ENCODE assay signal across 31 mouse cellular contexts in the genomic region with DNA sequence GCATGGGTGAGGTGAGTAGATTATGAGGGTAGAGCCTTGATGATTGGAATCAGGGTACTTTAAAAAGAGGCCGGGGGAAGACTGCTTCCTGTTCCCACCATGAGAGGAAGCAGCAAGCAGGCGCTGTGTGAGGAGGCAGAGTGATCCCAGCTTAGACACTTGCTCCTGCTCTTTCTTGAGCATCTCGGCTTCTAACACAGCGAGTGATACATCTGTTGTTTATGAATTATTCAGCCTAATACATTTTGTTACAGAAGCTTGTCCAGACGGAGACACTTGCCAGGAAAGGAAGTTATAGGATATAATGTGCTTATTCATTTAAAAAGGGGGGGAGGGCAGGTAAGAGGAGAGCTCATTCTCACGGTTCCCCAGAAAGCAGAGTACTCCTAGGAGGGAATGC. TPM values are rescaled to one million over a fixed set of nuclear protein-coding genes. Genes with fewer than 3 reads are reported as not detected.
A peak's percentile ranks its signal among the peaks of the same experiment; 100 is the strongest.
DNase-seq lines count a peak whose midpoint lies in the region; ATAC-seq lines count a peak whose summit lies in the region.
"Had no signal": no experiment of that assay in that cellular context is flagged by ENCODE, and none has a peak within 500 bp of the region (broad histone marks: within the 10 kb centered on the region; RNA-seq: fewer than 3 reads in every experiment).

No protein-coding gene starts in this region.

- 76% methylated on average over 6 of the region's 6 CpGs for WGBS in forebrain, embryonic 14.5 days
- 82% methylated on average over 6 of the region's 6 CpGs for WGBS in forebrain, embryonic 12.5 days

- no peaks in the 10 kb centered on the region for H3K9me3 ChIP-seq in forebrain, embryonic 14.5 days (replicated peaks; ENCODE audit: control insufficient read depth, low read length)
- no peaks in the 10 kb centered on the region for H3K9me3 ChIP-seq in forebrain, embryonic 12.5 days
- H3K9me3 ChIP-seq: embryonic facial prominence, embryonic 10.5 days; embryonic facial prominence, embryonic 13.5 days; forebrain, embryonic 13.5 days; heart, embryonic 10.5 days; heart, embryonic 13.5 days had no signal

- ATAC-seq in forebrain, embryonic 14.5 days = no peak
- no peak for ATAC-seq in forebrain, embryonic 12.5 days (ENCODE audit: low FRiP score)
- no peak for ATAC-seq in activated CD4-positive, CD25-positive, alpha-beta regulatory T cell, adult 4 months
- ATAC-seq: forebrain, embryonic 13.5 days; forebrain, postnatal 0 days; hindbrain, postnatal 0 days had no signal

- H3K4me2 ChIP-seq in forebrain, embryonic 14.5 days (ENCODE audit: low read length) = no peak overlapping the region
- no peak overlapping the region for H3K4me2 ChIP-seq in forebrain, embryonic 12.5 days
- H3K4me2 ChIP-seq: embryonic facial prominence, embryonic 13.5 days; forebrain, embryonic 13.5 days; heart, embryonic 13.5 days; hindbrain, embryonic 14.5 days had no signal

- H3K36me3 ChIP-seq in forebrain, embryonic 14.5 days (ENCODE audit: control insufficient read depth, insufficient read depth, low read length) = no peaks in the 10 kb centered on the region
- H3K36me3 ChIP-seq in forebrain, embryonic 12.5 days (replicated peaks) = no peaks in the 10 kb centered on the region

- no peaks in the 10 kb centered on the region for H3K4me1 ChIP-seq in forebrain, embryonic 14.5 days (ENCODE audit: control insufficient read depth, insufficient read depth, low read length)
- H3K4me1 ChIP-seq in forebrain, embryonic 12.5 days = no peaks in the 10 kb centered on the region
- H3K4me1 ChIP-seq: forebrain, embryonic 13.5 days; heart, embryonic 10.5 days; heart, embryonic 13.5 days had no signal

- H3K4me3 ChIP-seq in forebrain, embryonic 14.5 days (ENCODE audit: low read depth, low read length) = no peak overlapping the region
- no peak overlapping the region for H3K4me3 ChIP-seq in forebrain, embryonic 12.5 days (replicated peaks)
- H3K4me3 ChIP-seq: embryonic facial prominence, embryonic 10.5 days; embryonic facial prominence, embryonic 13.5 days; erythroblast, embryonic 14.5 days; forebrain, embryonic 13.5 days; heart, adult 2 months; heart, embryonic 10.5 days; heart, embryonic 13.5 days had no signal

- H3K27me3 ChIP-seq in forebrain, embryonic 14.5 days (replicated peaks; ENCODE audit: control insufficient read depth, insufficient read depth, low read length) = no peaks in the 10 kb centered on the region
- H3K27me3 ChIP-seq in forebrain, embryonic 12.5 days = no peaks in the 10 kb centered on the region
- H3K27me3 ChIP-seq: embryonic facial prominence, embryonic 13.5 days; forebrain, embryonic 13.5 days; heart, embryonic 13.5 days had no signal

- H3K27ac ChIP-seq in forebrain, embryonic 14.5 days (ENCODE audit: low read depth, low read length) = no peak overlapping the region
- no peak overlapping the region for H3K27ac ChIP-seq in forebrain, embryonic 12.5 days
- H3K27ac ChIP-seq: embryonic facial prominence, embryonic 10.5 days; embryonic facial prominence, embryonic 13.5 days; forebrain, embryonic 13.5 days; heart, adult 2 months; heart, embryonic 10.5 days; heart, embryonic 13.5 days; hindbrain, embryonic 14.5 days; hindbrain, postnatal 0 days had no signal

- H3K9ac ChIP-seq in forebrain, embryonic 14.5 days (ENCODE audit: low read length) = no peak overlapping the region
- H3K9ac ChIP-seq in forebrain, embryonic 12.5 days = no peak overlapping the region
- H3K9ac ChIP-seq: embryonic facial prominence, embryonic 13.5 days; forebrain, embryonic 13.5 days; forebrain, postnatal 0 days; heart, embryonic 13.5 days; hindbrain, embryonic 14.5 days had no signal

- peak; percentile 7 for DNase-seq in forebrain, embryonic 14.5 days (ENCODE audit: low spot score)
- DNase-seq in layer of hippocampus, adult 9-10 months (ENCODE audit: low spot score) = peak; percentile 50
- no peak for DNase-seq in layer of hippocampus, postnatal 25 days (ENCODE audit: extremely low spot score in 1 of 2, low spot score in 1 of 2)
- peak; percentile 17 for DNase-seq in retina, embryonic 14.5 days (ENCODE audit: low spot score)
- DNase-seq in retina, postnatal 1 day = no peak
- DNase-seq in right cerebral cortex, postnatal 25 days = no peak
- DNase-seq: adrenal gland, postnatal 10 days; adrenal gland, postnatal 36 days; cerebellum, adult 11 months; cerebellum, adult 2 months; cerebellum, adult 9-11 months; cerebellum, postnatal 25 days; embryo, embryonic 11 days; forebrain, postnatal 0 days; gastrocnemius, postnatal 10 days; gastrocnemius, postnatal 36 days; heart, adult 2 months; heart, postnatal 14 days; heart, postnatal 4 days had no signal

RNA-seq across cellular contexts. Expression of gene Cdc40, which starts 57.2 kb away (rescaled TPM):
- polyA plus RNA-seq in forebrain, embryonic 14.5 days (2014; fragmentation: Nextera tagmentation; extraction: Ambion mirVana) = 28.0 and 31.1 TPM in 2 replicates
- 38.1 and 40.6 TPM in 2 replicates for polyA plus RNA-seq in forebrain, embryonic 12.5 days (2016; fragmentation: Nextera tagmentation; extraction: Ambion mirVana)
- total RNA-seq in layer of hippocampus, postnatal 25 days (2021) = 10 to 100 TPM; 48.4 to 66.4 TPM
- 10 to 100 TPM; 62.1 to 66.4 TPM for polyA plus RNA-seq in activated CD4-positive, CD25-positive, alpha-beta regulatory T cell, adult 4 months (2017; shearing (Covaris generic))

RNA-seq across cellular contexts. Expression of gene Wasf1, which starts 57.3 kb away (rescaled TPM):
- 51.5 and 72.9 TPM in 2 replicates for polyA plus RNA-seq in forebrain, embryonic 14.5 days (2014; fragmentation: Nextera tagmentation; extraction: Ambion mirVana)
- polyA plus RNA-seq in forebrain, embryonic 12.5 days (2016; fragmentation: Nextera tagmentation; extraction: Ambion mirVana) = 62.5 and 72.4 TPM in 2 replicates
- total RNA-seq in layer of hippocampus, postnatal 25 days (2021) = 100 to 1,000 TPM; 394 to 449 TPM
- under 1 TPM in 1 of 2 experiments, not detected in 1; 0.29 TPM for polyA plus RNA-seq in activated CD4-positive, CD25-positive, alpha-beta regulatory T cell, adult 4 months (2017; shearing (Covaris generic))
- total RNA-seq: common myeloid progenitor, adult 5-6 weeks; granulocyte monocyte progenitor cell, adult 5-6 weeks had no signal

Comparison
In these comparisons a context has a peak if more than half of its experiments do, and no peak if none do; other contexts are left out.
1. DNase-seq: peak in forebrain, embryonic 14.5 days (single experiment), layer of hippocampus, adult 9-10 months (single experiment) and retina, embryonic 14.5 days (single experiment); none in layer of hippocampus, postnatal 25 days (0 of 2), retina, postnatal 1 day (single experiment) and right cerebral cortex, postnatal 25 days (single experiment).
2. RNA of gene Wasf1, which starts 57.3 kb away (polyA plus RNA-seq): 62.5 to 72.4 TPM in forebrain, embryonic 12.5 days and 51.5 to 72.9 TPM in forebrain, embryonic 14.5 days; 0.29 TPM in activated CD4-positive, CD25-positive, alpha-beta regulatory T cell, adult 4 months; every median in the first group is over 10 times any median in the second.